Mouse (Mus musculus) naive thymus-derived CD4-positive, alpha-beta T cell, adult 2 months (primary cell): ENCODE data around the gene Kif27.
"Not testable (repeated sequence)": the region's sequence is repeated elsewhere in the genome, so short reads cannot be mapped to it uniquely, and the experiment has no call there.

Source experiments
- DNase-seq: peaks from one replicate; pipeline ENCODE4 v3.0.0-alpha.2; 2011; ENCODE audit warnings: low read depth

The Kif27 gene

GRCm38 (mm10) chr13:58358629-58359303 lies at the start of gene Kif27:
TSS of gene Kif27 (minus strand) at chr13:58359122.
- peak; percentile 96 for DNase-seq

- DNase-seq, result peak; percentile 13
These were observed 44.3 kb upstream of the Kif27 start, which contains the start of gene Hnrnpk for GRCm38 (mm10) chr13:58403243-58403642. TSS of gene Hnrnpk (minus strand) at chr13:58403343.

- no peak for DNase-seq
These were observed 43.8 kb upstream of the Kif27 start for GRCm38 (mm10) chr13:58402744-58403110.

GRCm38 (mm10) chr13:58402003-58402743 lies 43.3 kb upstream of the Kif27 start, which contains the start of gene Rmi1:
TSS of gene Rmi1 (plus strand) at chr13:58402248.
- peak; percentile 99 for DNase-seq

- peak; percentile 85 for DNase-seq
These were observed 42.4 kb upstream of the Kif27 start for GRCm38 (mm10) chr13:58401135-58402002.

GRCm38 (mm10) chr13:58400576-58400975 lies 41.7 kb upstream of the Kif27 start:
- DNase-seq, result peak; percentile 40

- peak; percentile 9 for DNase-seq
These were observed 38.7 kb upstream of the Kif27 start for GRCm38 (mm10) chr13:58397651-58398050.

- not testable (repeated sequence) for DNase-seq
These were observed 35.5 kb upstream of the Kif27 start for GRCm38 (mm10) chr13:58394392-58394791.

GRCm38 (mm10) chr13:58389324-58389951 lies 30.5 kb upstream of the Kif27 start:
- DNase-seq, result peak; percentile 23

GRCm38 (mm10) chr13:58388379-58388778 lies 29.5 kb upstream of the Kif27 start:
- DNase-seq, result no peak

- DNase-seq, result peak; percentile 90
These were observed 29.0 kb upstream of the Kif27 start for GRCm38 (mm10) chr13:58387948-58388347.

- no peak for DNase-seq
These were observed 26.6 kb upstream of the Kif27 start for GRCm38 (mm10) chr13:58385547-58385920.

- peak; percentile 73 for DNase-seq
These were observed 26.0 kb upstream of the Kif27 start, which contains the start of gene 2210016F16Rik for GRCm38 (mm10) chr13:58384779-58385546. TSS of gene 2210016F16Rik (minus strand) at chr13:58385225.

- DNase-seq, result no peak
These were observed 25.4 kb upstream of the Kif27 start for GRCm38 (mm10) chr13:58384371-58384770.

- no peak for DNase-seq
These were observed 14.2 kb upstream of the Kif27 start for GRCm38 (mm10) chr13:58373153-58373470.

- DNase-seq, result no peak
These were observed 13.6 kb upstream of the Kif27 start for GRCm38 (mm10) chr13:58372278-58373152.

- no peak for DNase-seq
These were observed 9.9 kb upstream of the Kif27 start for GRCm38 (mm10) chr13:58368835-58369234.

GRCm38 (mm10) chr13:58367641-58368040 lies 8.7 kb upstream of the Kif27 start:
- no peak for DNase-seq

- no peak for DNase-seq
These were observed 7.5 kb upstream of the Kif27 start for GRCm38 (mm10) chr13:58366373-58366772.

- DNase-seq, result not testable (repeated sequence)
These were observed 6.3 kb upstream of the Kif27 start for GRCm38 (mm10) chr13:58365179-58365578.
